8 mouse cellular contexts compared by ENCODE assay signal in the genomic region with DNA sequence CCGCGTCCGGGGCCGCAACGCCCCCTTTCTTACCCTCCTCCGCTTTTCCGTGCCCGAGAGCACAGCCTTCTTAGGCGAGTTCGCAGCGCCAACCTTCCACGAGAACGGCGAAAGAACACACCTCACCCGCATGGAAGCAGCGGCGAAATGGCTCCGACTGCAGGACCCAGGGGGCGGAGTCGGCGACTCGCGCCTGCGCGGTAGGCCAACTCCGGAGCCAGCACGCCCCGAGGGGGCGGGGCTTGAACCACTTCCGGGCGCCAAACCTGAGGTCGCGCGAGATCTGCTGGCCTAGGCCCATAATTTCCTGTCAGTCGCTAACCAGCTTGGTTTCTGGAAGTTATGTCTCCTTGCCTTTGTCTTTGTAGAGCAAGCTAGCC. TPM values are rescaled to one million over a fixed set of nuclear protein-coding genes. Genes with fewer than 3 reads are reported as not detected.
DNase-seq lines count a peak whose midpoint lies in the region; ATAC-seq and TF ChIP-seq lines count a peak whose summit lies in the region.

A gene (minus strand): TSS at position 161 of the 380 bp plus-strand sequence.

- DNase-seq in ES-E14 (ENCODE audit: low read depth, low spot score): peak; percentile 87
- DNase-seq in cerebellum, adult 11-12 months: peak; percentile 97
- peak; percentile 95 for DNase-seq in heart, postnatal 25 days (ENCODE audit: low spot score)
- peak; percentile 96 to 98 for DNase-seq in layer of hippocampus, adult 18-20 months (ENCODE audit: low spot score in 2 of 2)
- DNase-seq in lung, adult 2 months: peak; percentile 99
- DNase-seq in thymus, adult 18-20 months: peak; percentile 95 to 96

- peak; percentile 99 for TF ChIP-seq POLR2A in lung, adult 2 months (IDR thresholded peaks at IDR 0.05; ENCODE audit: borderline replicate concordance, extremely low read depth, low read depth, low read length)

- no peak for TF ChIP-seq CTCF in lung, adult 2 months (IDR thresholded peaks at IDR 0.05; ENCODE audit: insufficient read depth, low read length)

- intact Hi-C loops in heart, postnatal 25 days (cut with DNase I): loop anchor here (5.0 kb wide), 1 partner anchor 260 kb away; a partner anchor contains a TSS

- H3K27ac ChIP-seq in ES-E14 (ENCODE audit: insufficient read depth, low read depth, low read length, poor library complexity, severe bottlenecking): peak within 1 kb of the TSS; percentile 85
- H3K27ac ChIP-seq in forebrain, embryonic 15.5 days (replicated peaks): peak within 1 kb of the TSS; percentile 98

- peak within 1 kb of the TSS; percentile 90 to 91 for H3K4me3 ChIP-seq in ES-E14 (ENCODE audit: insufficient read depth in 1 of 2, low read depth in 1 of 2, low read length in 2 of 2, poor library complexity in 1 of 2, severe bottlenecking in 1 of 2)
- peak within 1 kb of the TSS; percentile 100 for H3K4me3 ChIP-seq in forebrain, embryonic 15.5 days
- H3K4me3 ChIP-seq in lung, adult 2 months (replicated peaks; ENCODE audit: extremely low read depth, low read depth, low read length): peak within 1 kb of the TSS; percentile 93

- no peaks in the 10 kb centered on the region; the same call in none of the 2 replicates for H3K36me3 ChIP-seq in ES-E14 (ENCODE audit: control insufficient read depth, insufficient read depth, low read length, poor library complexity, severe bottlenecking)
- peaks cover 2% of the 10 kb centered on the region; the same call in 1 of the 2 replicates for H3K36me3 ChIP-seq in forebrain, embryonic 15.5 days

- WGBS in forebrain, embryonic 15.5 days: 0% methylated on average over 34 of the region's 35 CpGs
- under 1% methylated on average over 35 of the region's 35 CpGs for WGBS in lung, adult 2 months

- H3K4me2 ChIP-seq in forebrain, embryonic 15.5 days (replicated peaks): peak within 1 kb of the TSS; percentile 84

- peak within 1 kb of the TSS; percentile 98 for H3K9ac ChIP-seq in ES-E14 (ENCODE audit: insufficient read depth, low read depth, low read length, poor library complexity, severe bottlenecking)
- peak within 1 kb of the TSS; percentile 99 for H3K9ac ChIP-seq in forebrain, embryonic 15.5 days (replicated peaks)

- in situ Hi-C loops in ES-E14 (cut with MboI; ENCODE audit: low sequenced_read_pairs in 2 of 2, unreplicated experiment in 2 of 2): no loop called here

- H3K9me3 ChIP-seq in ES-E14 (ENCODE audit: control insufficient read depth, insufficient read depth, low read depth, low read length): no peaks in the 10 kb centered on the region
- no peaks in the 10 kb centered on the region for H3K9me3 ChIP-seq in forebrain, embryonic 15.5 days

- H3K27me3 ChIP-seq in forebrain, embryonic 15.5 days: no peaks in the 10 kb centered on the region

- H3K4me1 ChIP-seq in ES-E14 (ENCODE audit: control insufficient read depth in 2 of 2, insufficient read depth in 2 of 2, low read length in 2 of 2, poor library complexity in 1 of 2): peaks cover 3 to 14% of the 10 kb centered on the region in 2 experiments; a peak in 3 of 4 replicates
- peaks cover 36% of the 10 kb centered on the region for H3K4me1 ChIP-seq in forebrain, embryonic 15.5 days
- H3K4me1 ChIP-seq in lung, adult 2 months (ENCODE audit: control insufficient read depth, insufficient read depth, low read length): peaks cover 8% of the 10 kb centered on the region

- ATAC-seq in forebrain, embryonic 15.5 days (replicated peaks): peak; percentile 88
- peak; percentile 81 for ATAC-seq in neutrophil, adult 5-6 weeks (ENCODE audit: extremely low read depth, insufficient number of reproducible peaks, low FRiP score, poor library complexity, severe bottlenecking)

TF ChIP-seq in ES-E14, 5 proteins besides CTCF, POLR2A, EP300 and RAD21:
- TF ChIP-seq HCFC1 (IDR thresholded peaks at IDR 0.05; ENCODE audit: borderline replicate concordance, insufficient read depth, low read length) (peak; percentile 70; the same call in 1 of the 2 replicates), CHD2 (IDR thresholded peaks at IDR 0.05; ENCODE audit: low read depth, low read length) (peak; percentile 92), ZC3H11A (IDR thresholded peaks at IDR 0.05; ENCODE audit: borderline replicate concordance, low read depth, low read length) (no peak)

RNA-seq across cellular contexts. Expression of the gene that starts here (rescaled TPM):
- 142 and 160 TPM in 2 replicates for total RNA-seq in ES-E14 (2012; rRNA removed)
- polyA plus RNA-seq in forebrain, embryonic 15.5 days (2015; fragmentation: Nextera tagmentation; extraction: Ambion mirVana): 37.4 and 39.1 TPM in 2 replicates
- 10 to 100 TPM; 47.0 to 53.6 TPM for total RNA-seq in heart, postnatal 25 days (2021)
- 100 to 1,000 TPM; 105 to 106 TPM for total RNA-seq in layer of hippocampus, adult 18-20 months (2021)
- polyA plus RNA-seq in lung, adult 2 months (2012; rRNA removed): 8.0 and 16.1 TPM in 2 replicates
- 124 and 138 TPM in 2 replicates for total RNA-seq in neutrophil, adult 5-6 weeks (2017)

Comparison
In these comparisons a context has a peak if more than half of its experiments do, and no peak if none do; other contexts are left out.
1. Peak in every context shown above with its lines: DNase-seq, ATAC-seq, H3K4me3 ChIP-seq and H3K27ac ChIP-seq.